Mouse (Mus musculus) duodenum, adult 2 months (tissue): ENCODE data around the gene Cpa4. TPM values are rescaled to one million over a fixed set of nuclear protein-coding genes. Genes with fewer than 3 reads are reported as not detected.

Source experiments
- polyA plus RNA-seq: library from polyadenylated mRNA; depleted of rRNA; stranded (reverse); fragments of >200 nt; gene quantifications from 2 replicates; pipeline ENCODE4 v1.2.3, GENCODE M21; 2012; ENCODE audit warnings: low replicate concordance; rRNA removed

Cpa4 gene
- polyA plus RNA-seq: 0.04 TPM in 1 of 2 replicates, not detected in the other

DNA sequence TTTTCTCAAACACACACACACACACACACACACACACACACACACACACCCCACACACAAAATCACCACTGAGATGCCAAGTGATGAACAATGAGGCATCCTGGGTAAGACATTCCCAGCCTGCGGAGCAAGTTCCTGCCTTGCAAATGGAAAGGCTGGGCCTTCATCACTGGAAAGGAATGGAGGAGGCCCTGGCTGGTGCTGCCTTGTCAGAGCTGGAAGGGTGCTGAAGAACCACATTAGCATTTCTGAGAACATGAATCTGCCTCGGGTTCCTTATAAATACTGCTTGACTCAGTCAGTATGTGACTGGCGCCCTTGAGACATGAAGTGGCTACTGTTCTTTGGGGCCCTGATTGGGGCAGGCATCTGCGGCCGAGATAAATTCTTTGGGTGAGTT lies at the start of gene Cpa4:
Gene Cpa4 (plus strand): TSS at position 301 of the 400 bp plus-strand sequence.

DNA sequence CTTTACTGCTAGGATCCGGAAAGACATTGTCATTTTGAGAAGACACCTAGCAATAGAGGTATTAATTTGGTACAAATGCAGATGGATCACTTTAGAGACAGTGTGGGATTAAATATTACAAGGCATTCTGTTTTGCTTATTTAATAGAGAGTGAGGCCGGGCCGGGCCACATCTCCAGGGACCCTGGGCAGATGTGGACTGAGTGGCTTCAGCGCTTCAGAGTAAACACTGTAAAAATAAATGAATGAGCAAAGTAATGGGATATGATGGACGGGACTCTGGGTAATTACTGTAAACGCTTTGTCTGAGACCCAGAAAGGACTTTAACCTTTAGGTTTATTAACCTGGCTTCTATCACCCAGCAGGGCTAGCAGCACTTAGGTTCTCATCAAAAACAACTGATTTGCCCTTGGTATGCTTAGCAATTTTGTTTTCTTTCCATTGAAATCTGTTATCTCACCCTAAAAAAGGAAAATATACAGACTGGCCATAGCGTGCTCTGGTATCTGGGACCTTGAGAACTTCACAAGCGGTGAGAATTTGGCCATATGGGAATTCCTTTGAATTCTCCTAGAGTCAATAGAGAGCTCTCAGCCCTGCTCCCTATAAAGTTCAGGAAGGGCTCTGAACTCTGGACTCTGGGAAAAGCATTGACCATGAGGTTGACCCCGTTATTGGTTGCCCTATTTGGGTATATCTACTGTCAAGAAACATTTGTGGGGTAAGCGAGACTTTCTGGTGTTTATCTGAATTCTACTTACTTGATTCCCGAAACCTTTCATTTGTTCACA lies 27.0 kb upstream of the Cpa4 start, which contains the start of gene Cpa2:
Gene Cpa2 (plus strand): TSS at position 574 of the 791 bp plus-strand sequence.

DNA sequence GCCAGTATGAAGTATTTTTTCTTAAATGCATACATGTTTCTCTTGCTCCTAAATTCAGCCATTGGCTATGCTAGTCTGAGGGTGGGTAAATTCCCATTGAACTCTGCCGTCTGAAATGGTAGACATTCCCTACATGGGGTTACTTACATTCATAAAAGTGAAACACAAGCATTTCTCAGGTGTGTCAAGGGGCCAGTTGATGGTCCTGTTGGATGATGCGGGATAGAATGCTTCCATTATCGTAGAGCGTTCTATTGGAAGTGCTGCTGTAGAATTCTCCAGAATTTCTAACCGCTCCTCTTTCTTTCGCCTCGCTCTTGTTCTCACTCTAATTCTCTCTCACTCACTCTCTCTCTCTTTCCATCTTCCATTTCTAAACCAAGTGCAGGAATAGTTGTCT lies 42.5 kb downstream of the Cpa4 start, which contains the start of gene Cpa5:
Gene Cpa5 (plus strand): TSS at position 301 of the 400 bp plus-strand sequence.

DNA sequence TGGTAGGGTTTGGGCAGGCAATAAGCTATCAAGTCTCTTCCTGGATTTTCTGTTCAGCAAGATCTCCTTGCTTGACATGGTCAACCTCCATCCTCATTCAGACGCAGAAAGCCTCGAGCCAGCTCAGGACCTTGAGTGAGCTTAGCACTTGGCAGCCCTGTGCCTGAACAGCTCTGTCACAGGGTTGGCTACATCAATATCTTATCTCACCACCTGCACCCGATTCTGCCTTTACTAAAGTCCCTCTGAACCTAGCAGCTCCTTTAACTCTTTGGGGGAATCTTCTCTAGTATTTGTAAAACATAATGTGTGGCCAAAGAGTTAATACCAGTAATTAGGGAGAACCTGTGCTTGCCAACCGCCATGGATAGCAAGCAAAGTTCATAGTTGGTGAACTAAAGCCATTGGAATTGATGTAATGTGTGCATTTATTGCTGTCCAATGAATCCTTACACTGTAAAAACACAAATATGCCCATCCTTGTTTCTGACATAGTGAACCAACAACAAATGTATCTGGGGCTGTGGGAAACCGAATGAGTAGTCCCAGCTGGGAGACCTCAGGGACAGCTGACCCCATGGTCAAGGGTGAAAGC lies 70.6 kb downstream of the Cpa4 start, which contains the start of gene Cpa1:
Gene Cpa1 (plus strand): TSS at position 545 of the 595 bp plus-strand sequence.

Other genes starting within 250 kb of the Cpa4 start
- gene Zc3hc1, start 177.3 kb upstream of the Cpa4 start, polyA plus RNA-seq: 10.6 and 12.7 TPM in 2 replicates
- 5.1 and 8.1 TPM in 2 replicates for gene Klhdc10, start 166.5 kb upstream of the Cpa4 start, polyA plus RNA-seq
- 6.0 and 18.7 TPM in 2 replicates for gene Tmem209, start 58.6 kb upstream of the Cpa4 start, polyA plus RNA-seq
- not detected in 2 replicates for gene Ssmem1, start 58.5 kb upstream of the Cpa4 start, polyA plus RNA-seq
- gene Cpa2, start 26.8 kb upstream of the Cpa4 start, polyA plus RNA-seq: 0.32 and 86.6 TPM in 2 replicates
- gene Cpa5, start 42.6 kb downstream of the Cpa4 start, polyA plus RNA-seq: not detected in 2 replicates
- 1.2 and 1,326 TPM in 2 replicates for gene Cpa1, start 70.8 kb downstream of the Cpa4 start, polyA plus RNA-seq
- gene Cep41, start 125.4 kb downstream of the Cpa4 start, polyA plus RNA-seq: 0.49 and 1.2 TPM in 2 replicates
- gene Mest, start 155.2 kb downstream of the Cpa4 start, polyA plus RNA-seq: 5.9 and 19.7 TPM in 2 replicates